Mouse (Mus musculus) cerebellum, adult 2 months (tissue): Measurements from ENCODE around the gene Gpi1.

ENCODE experiments used
- CTCF ChIP-seq: fragments of 200-500 bp; IDR thresholded peaks from 2 replicates; pipeline ENCODE4 v1.5.1; 2011; ENCODE audit warnings: low read depth, mild to moderate bottlenecking, control low read depth, low read length, moderate library complexity, borderline replicate concordance; ENCODE audit not compliant: insufficient read depth
- POLR2A ChIP-seq: fragments of 200-500 bp; IDR thresholded peaks from 2 replicates; pipeline ENCODE4 v1.6.1; 2011; ENCODE audit warnings: low read length, control low read depth, borderline replicate concordance; ENCODE audit not compliant: insufficient read depth

DNA sequence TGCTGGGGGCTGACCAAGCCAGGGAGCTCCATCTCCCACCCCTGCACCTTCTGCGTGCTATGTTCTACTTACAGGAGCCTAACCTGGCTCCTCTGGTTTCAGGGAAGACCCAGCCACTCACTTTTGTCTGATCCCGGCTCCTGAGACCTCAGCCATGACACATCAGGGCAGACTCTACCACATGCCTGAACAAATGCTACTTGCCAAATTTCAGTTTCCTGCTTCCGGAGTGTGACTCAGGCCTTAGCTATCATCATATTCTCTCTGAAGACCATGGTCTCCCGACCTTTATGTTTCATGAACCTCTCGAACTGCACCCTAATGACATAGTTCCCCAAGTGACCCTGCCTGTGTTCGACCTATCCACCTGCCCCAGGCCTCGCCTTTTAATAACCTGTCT, 16.9 kb downstream of the Gpi1 start:
- TF ChIP-seq POLR2A (no peak), CTCF (no peak)
